Mouse (Mus musculus) heart, embryonic 11.5 days (tissue): ENCODE results near the gene Trappc3. TPM values are rescaled to one million over a fixed set of nuclear protein-coding genes. Genes with fewer than 3 reads are reported as not detected.

ENCODE experiments used
- ATAC-seq: fragments of 200-750 bp; cut with Nextera tagmentation; replicated peaks from 2 replicates; pipeline ENCODE4 v1.8.0; 2017; ENCODE audit warnings: moderate library complexity; ENCODE audit not compliant: insufficient number of reproducible peaks, low FRiP score, low TSS enrichment
- H3K27ac ChIP-seq: fragments of 300-500 bp; sonication (generic); 2 replicates; pipeline ENCODE4 v1.5.1; 2014; ENCODE audit warnings: mild to moderate bottlenecking, low read depth, low read length
- H3K27me3 ChIP-seq: fragments of 300-500 bp; sonication (generic); 2 replicates; pipeline ENCODE4 v1.6.1; 2014; ENCODE audit warnings: mild to moderate bottlenecking, low read length, mixed read lengths; ENCODE audit not compliant: control insufficient read depth, insufficient read depth
- H3K36me3 ChIP-seq: fragments of 300-500 bp; sonication (generic); 2 replicates; pipeline ENCODE4 v1.6.1; 2014; ENCODE audit warnings: mild to moderate bottlenecking, low read length, moderate library complexity, mixed read lengths; ENCODE audit not compliant: control insufficient read depth, insufficient read depth
- H3K4me1 ChIP-seq: fragments of 300-500 bp; sonication (generic); 2 replicates; pipeline ENCODE4 v1.6.1; 2014; ENCODE audit warnings: low read length; ENCODE audit not compliant: control insufficient read depth, insufficient read depth
- H3K4me2 ChIP-seq: fragments of 300-500 bp; sonication (generic); 2 replicates; pipeline ENCODE4 v1.6.1; 2014; ENCODE audit warnings: mild to moderate bottlenecking, moderate library complexity
- H3K4me3 ChIP-seq: fragments of 300-500 bp; sonication (generic); 2 replicates; pipeline ENCODE4 v1.5.1; 2014; ENCODE audit warnings: low read depth, low read length
- H3K9ac ChIP-seq: fragments of 300-500 bp; sonication (generic); 2 replicates; pipeline ENCODE4 v1.6.1; 2014; ENCODE audit warnings: mild to moderate bottlenecking, low read depth, low read length, moderate library complexity
- H3K9me3 ChIP-seq: fragments of 300-500 bp; sonication (generic); replicated peaks from 2 replicates; pipeline ENCODE4 v1.6.1; 2016; ENCODE audit warnings: low read length; ENCODE audit not compliant: control insufficient read depth
- WGBS: fragments of 180-500 bp; shearing (Covaris S2); extraction: QIAGEN DNeasy Blood & Tissue Kit; methylation state at CpG from one replicate; pipeline ENCODE4 v1.1.7; 2014; ENCODE audit not compliant: insufficient replicate concordance; 5-methylcytosine and 5-hydroxymethylcytosine counted together
- polyA plus RNA-seq: library from polyadenylated mRNA; unstranded; fragments of >200 nt; fragmentation: Nextera tagmentation; extraction: Ambion mirVana; gene quantifications from 2 replicates; pipeline ENCODE4 v1.2.1, GENCODE M21; 2014

Trappc3 gene
- polyA plus RNA-seq, 1 experiment from 2014 or later, result 11.0 TPM

GRCm38 (mm10) chr4:126229900-126230299 lies 32.2 kb upstream of the Trappc3 start:
- WGBS, result 70% methylated on average over 7 of the region's 7 CpGs
- Histone ChIP-seq H3K4me2 (no peak overlapping the region), H3K27ac (0 out of 2 replicates have a peak overlapping the region, but pooled peaks have one; percentile 15), H3K36me3 (peaks cover 37% of the 10 kb centered on the region), H3K4me1 (peaks cover 7% of the 10 kb centered on the region; the same call in 1 of the 2 replicates), H3K4me3 (no peak overlapping the region), H3K27me3 (no peaks in the 10 kb centered on the region), H3K9me3 (no peaks in the 10 kb centered on the region), H3K9ac (no peak overlapping the region)
- ATAC-seq, result no peak

DNA sequence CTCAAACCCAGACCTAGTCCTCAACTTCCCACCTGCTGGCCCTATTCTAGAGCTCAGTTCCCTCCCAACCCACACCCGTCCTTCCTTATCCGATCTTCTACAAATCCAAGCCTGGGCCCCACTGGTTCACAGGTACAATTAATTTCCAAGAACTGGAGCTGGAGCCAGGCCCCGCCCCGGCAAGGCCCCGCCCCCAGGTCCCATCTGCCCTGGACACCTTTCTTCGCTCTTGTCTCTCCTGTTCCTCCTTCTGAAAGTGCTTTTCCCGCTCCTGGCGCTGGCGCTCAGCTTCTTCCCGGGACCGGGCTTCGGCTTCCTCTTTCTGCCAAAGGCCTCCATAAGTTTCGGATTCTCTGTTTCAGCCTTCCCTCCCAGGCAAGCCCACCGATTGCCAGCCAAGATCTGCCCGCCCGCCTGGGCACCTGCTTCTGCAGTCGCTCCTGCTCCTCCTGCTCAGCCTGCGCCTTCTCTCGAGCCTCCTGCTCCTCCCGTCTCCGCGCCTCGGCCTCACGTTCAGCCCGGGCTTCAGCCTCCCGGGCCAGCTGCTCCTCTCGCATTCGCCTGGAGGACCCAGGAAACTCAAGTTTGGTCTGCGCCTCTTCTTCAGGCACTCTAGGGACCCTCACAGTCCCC lies 28.3 kb upstream of the Trappc3 start:
- Histone ChIP-seq H3K9me3 (no peaks in the 10 kb centered on the region), H3K4me2 (no peak overlapping the region), H3K9ac (no peak overlapping the region), H3K4me3 (no peak overlapping the region), H3K36me3 (peaks cover 59% of the 10 kb centered on the region), H3K27me3 (no peaks in the 10 kb centered on the region), H3K4me1 (peaks cover 21% of the 10 kb centered on the region), H3K27ac (no peak overlapping the region)
- WGBS, result 88% methylated on average over 29 of the region's 29 CpGs
- no peak for ATAC-seq

DNA sequence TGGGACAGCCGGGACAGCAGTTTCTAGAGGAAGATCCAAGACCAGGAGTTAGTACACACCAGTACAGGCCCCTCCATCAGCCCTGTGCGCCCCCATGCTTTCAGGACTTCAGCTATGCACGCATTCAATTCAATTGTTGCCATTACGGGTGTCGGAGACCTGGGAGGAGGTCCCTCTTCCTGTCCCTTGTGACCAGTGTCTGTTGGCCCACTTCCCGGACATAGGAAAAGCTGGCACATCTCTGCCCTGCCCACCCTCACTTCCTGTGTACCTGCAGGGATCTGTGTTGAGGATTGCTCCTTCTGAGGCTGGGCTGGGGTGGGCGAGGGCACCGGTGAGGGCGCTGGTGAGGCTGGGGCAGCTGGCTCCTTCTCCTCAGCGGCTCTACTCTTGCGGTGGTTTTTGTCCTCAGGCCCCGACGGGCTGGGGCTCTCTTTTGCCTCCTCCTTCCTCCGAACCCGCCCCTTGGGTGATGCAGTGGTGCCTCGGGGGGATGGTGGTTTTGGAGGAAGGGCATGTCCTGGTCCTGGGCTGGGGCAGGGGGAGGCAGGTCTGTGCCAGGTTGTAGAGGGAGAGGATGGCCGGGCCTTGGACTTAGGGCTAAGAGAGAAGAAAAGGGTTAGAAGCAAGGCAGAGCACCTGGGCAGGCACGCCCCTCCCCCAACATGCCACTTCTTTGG lies 27.5 kb upstream of the Trappc3 start:
- Histone ChIP-seq H3K27ac (no peak overlapping the region), H3K4me3 (no peak overlapping the region), H3K9ac (no peak overlapping the region), H3K36me3 (peaks cover 65% of the 10 kb centered on the region), H3K9me3 (no peaks in the 10 kb centered on the region), H3K27me3 (no peaks in the 10 kb centered on the region), H3K4me2 (no peak overlapping the region), H3K4me1 (peaks cover 23% of the 10 kb centered on the region)
- ATAC-seq, result no peak
- 87% methylated on average over 18 of the region's 18 CpGs for WGBS

DNA sequence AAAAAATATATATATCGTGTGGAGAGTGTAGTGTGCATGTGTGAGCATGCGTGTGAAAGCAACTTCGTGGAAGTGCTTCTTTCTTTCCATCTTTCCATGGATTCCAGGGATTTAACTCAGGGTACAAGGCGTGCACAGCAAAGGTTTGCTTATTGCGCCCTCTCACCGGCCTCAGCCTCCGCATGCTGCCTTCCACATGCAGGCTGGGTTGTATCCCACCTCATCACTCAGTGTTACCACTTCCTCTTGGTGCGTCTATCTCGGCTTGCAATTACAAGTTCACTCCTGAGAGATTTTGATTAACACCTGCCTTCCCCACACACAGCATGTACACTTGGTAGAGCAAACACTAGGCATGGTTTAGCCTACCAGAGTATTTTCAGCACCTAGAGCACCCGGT lies 26.9 kb upstream of the Trappc3 start:
- ATAC-seq, result no peak
- no peak overlapping the region for H3K4me3 ChIP-seq
- peaks cover 70% of the 10 kb centered on the region for H3K36me3 ChIP-seq
- no peak overlapping the region for H3K9ac ChIP-seq
- no peaks in the 10 kb centered on the region for H3K9me3 ChIP-seq
- no peaks in the 10 kb centered on the region for H3K27me3 ChIP-seq
- H3K27ac ChIP-seq, result no peak overlapping the region
- WGBS, result 83% methylated on average over 10 of the region's 10 CpGs
- no peak overlapping the region for H3K4me2 ChIP-seq
- peaks cover 23% of the 10 kb centered on the region for H3K4me1 ChIP-seq

DNA sequence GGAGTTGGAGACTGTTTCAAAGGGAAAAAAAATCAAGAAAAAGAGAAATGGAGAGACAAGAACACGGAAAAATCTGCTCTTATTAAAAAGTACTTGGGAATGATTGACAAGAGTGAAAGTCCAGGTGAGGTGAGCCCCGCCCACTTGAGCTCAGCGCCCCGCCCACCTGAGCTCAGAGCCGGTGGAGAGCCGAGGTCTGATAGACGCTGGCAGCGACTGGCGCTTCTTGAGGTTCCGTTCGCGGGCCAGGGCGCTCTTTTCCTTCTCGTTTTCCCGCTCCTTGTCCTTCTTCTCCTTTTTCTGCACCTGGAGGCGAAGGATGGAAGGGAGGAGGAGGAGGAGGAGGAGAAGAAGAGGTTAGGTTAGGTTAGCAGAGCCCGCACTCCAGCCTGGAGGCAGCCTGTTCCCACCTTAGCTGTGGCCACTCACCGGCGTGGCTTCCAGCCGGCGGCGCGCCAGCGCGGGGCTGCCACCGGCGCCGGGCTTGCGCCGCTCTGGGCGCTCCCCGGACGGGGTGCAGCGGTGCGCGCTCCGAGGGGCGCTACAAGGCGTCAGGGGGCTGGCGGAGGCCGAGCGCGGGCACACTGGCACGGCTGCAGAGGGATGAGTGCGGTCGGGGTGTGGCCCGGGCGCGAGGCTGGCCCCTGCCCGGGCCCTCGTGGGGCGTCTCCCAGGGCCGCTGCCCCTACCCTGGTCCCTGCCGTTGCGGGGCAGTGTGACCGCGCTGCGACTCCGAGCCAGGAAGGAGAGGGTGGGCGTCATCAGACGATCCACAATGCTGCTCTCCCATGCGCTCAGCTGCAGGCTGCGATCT lies 25.5 kb upstream of the Trappc3 start:
- Histone ChIP-seq H3K27me3 (no peaks in the 10 kb centered on the region), H3K4me1 (peaks cover 24% of the 10 kb centered on the region), H3K36me3 (peaks cover 72% of the 10 kb centered on the region), H3K27ac (peak overlapping the region; percentile 92), H3K9me3 (no peaks in the 10 kb centered on the region), H3K9ac (peak overlapping the region; percentile 58), H3K4me2 (peak overlapping the region; percentile 27), H3K4me3 (no peak overlapping the region)
- WGBS, result 42% methylated on average over 62 of the region's 63 CpGs
- 0 out of 2 replicates have a peak, but pooled peaks have one; percentile 28 for ATAC-seq

DNA sequence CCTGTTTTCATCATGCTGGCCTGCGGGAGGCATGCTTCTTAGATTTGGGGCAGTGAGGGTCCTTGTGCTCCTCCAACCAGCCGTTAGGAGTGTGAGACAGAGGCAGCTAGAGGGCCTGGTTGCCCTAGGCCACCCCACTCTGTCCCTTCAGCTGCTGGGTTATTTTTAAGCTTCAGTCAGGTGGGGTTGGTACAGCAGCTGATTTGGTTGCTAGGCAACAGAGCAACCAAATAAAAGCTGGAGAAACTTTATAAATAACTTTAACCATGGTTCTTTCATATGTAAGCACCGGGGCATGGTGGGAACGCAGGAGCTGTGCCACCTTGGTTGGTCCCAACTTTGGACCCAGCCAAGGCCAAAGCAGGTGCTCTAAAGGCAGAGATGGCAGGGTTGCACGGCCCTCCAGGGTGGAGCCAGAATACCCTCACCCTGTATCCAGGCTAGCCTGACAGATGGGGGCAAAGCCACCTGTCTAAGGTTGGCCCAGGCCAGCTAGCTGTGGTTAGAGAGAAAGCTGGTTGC lies 24.3 kb upstream of the Trappc3 start:
- no peaks in the 10 kb centered on the region for H3K27me3 ChIP-seq
- peaks cover 35% of the 10 kb centered on the region for H3K4me1 ChIP-seq
- peak overlapping the region; percentile 27 for H3K4me2 ChIP-seq
- peak overlapping the region; percentile 58; the same call in 1 of the 2 replicates for H3K9ac ChIP-seq
- peak; percentile 71 for ATAC-seq
- peak overlapping the region; percentile 92 for H3K27ac ChIP-seq
- peaks cover 68% of the 10 kb centered on the region for H3K36me3 ChIP-seq
- H3K4me3 ChIP-seq, result no peak overlapping the region
- no peaks in the 10 kb centered on the region for H3K9me3 ChIP-seq
- WGBS, result 46% methylated on average over 5 of the region's 5 CpGs

GRCm38 (mm10) chr4:126239862-126240475 lies 22.2 kb upstream of the Trappc3 start:
- H3K27ac ChIP-seq, result no peak overlapping the region
- peaks cover 47% of the 10 kb centered on the region for H3K36me3 ChIP-seq
- no peaks in the 10 kb centered on the region for H3K9me3 ChIP-seq
- 87% methylated on average over 13 of the region's 13 CpGs for WGBS
- H3K4me1 ChIP-seq, result peaks cover 39% of the 10 kb centered on the region
- H3K4me2 ChIP-seq, result no peak overlapping the region
- no peak overlapping the region for H3K4me3 ChIP-seq
- H3K9ac ChIP-seq, result no peak overlapping the region
- ATAC-seq, result no peak
- no peaks in the 10 kb centered on the region for H3K27me3 ChIP-seq

GRCm38 (mm10) chr4:126241956-126242355 lies 20.2 kb upstream of the Trappc3 start:
- Histone ChIP-seq H3K9me3 (no peaks in the 10 kb centered on the region), H3K36me3 (peaks cover 29% of the 10 kb centered on the region)

More at GRCm38 (mm10) chr4:126241956-126242355, 20.2 kb upstream of the Trappc3 start:
- Histone ChIP-seq H3K9ac (0 out of 2 replicates have a peak overlapping the region, but pooled peaks have one; percentile 39), H3K27ac (0 out of 2 replicates have a peak overlapping the region, but pooled peaks have one; percentile 29), H3K27me3 (no peaks in the 10 kb centered on the region), H3K4me2 (no peak overlapping the region), H3K4me3 (no peak overlapping the region), H3K4me1 (peaks cover 43% of the 10 kb centered on the region)
- no peak for ATAC-seq
- 24% methylated on average over 9 of the region's 9 CpGs for WGBS
